Mouse (Mus musculus) cerebellum, adult 8-10 months (tissue): ENCODE results near the gene Ush1c.
A peak's percentile ranks its signal among the peaks of the same experiment; 100 is the strongest.
"Not testable (repeated sequence)": the region's sequence is repeated elsewhere in the genome, so short reads cannot be mapped to it uniquely, and the experiment has no call there.

Source experiments
- DNase-seq: peaks from one replicate; pipeline ENCODE4 v3.0.0; 2022

The Ush1c gene

GRCm38 (mm10) chr7:46204046-46204471, 34.2 kb downstream of the Ush1c start:
- DNase-seq: peak; percentile 61

- DNase-seq: no peak
Observed at GRCm38 (mm10) chr7:46201649-46202048, 36.7 kb downstream of the Ush1c start.

GRCm38 (mm10) chr7:46200021-46200420, 38.3 kb downstream of the Ush1c start:
- no peak for DNase-seq

- no peak for DNase-seq
Observed at GRCm38 (mm10) chr7:46195356-46195755, 42.9 kb downstream of the Ush1c start.

GRCm38 (mm10) chr7:46184232-46184631, 54.1 kb downstream of the Ush1c start:
- DNase-seq: no peak

- DNase-seq: peak; percentile 77
Observed at GRCm38 (mm10) chr7:46181590-46181989, 56.7 kb downstream of the Ush1c start.

GRCm38 (mm10) chr7:46179431-46180275, 58.6 kb downstream of the Ush1c start, which contains the start of gene Abcc8:
Gene Abcc8 (minus strand): TSS chr7:46180033.
- DNase-seq: peak; percentile 60

GRCm38 (mm10) chr7:46168980-46169379, 69.3 kb downstream of the Ush1c start:
- not testable (repeated sequence) for DNase-seq

- DNase-seq: no peak
Observed at GRCm38 (mm10) chr7:46168402-46168801, 69.9 kb downstream of the Ush1c start.

- DNase-seq: no peak
Observed at GRCm38 (mm10) chr7:46167901-46168300, 70.4 kb downstream of the Ush1c start.

- peak; percentile 64 for DNase-seq
Observed at GRCm38 (mm10) chr7:46165876-46166275, 72.4 kb downstream of the Ush1c start.

GRCm38 (mm10) chr7:46162731-46163130, 75.6 kb downstream of the Ush1c start:
- no peak for DNase-seq

GRCm38 (mm10) chr7:46162132-46162727, 76.1 kb downstream of the Ush1c start:
- peak; percentile 93 for DNase-seq

GRCm38 (mm10) chr7:46161615-46162014, 76.7 kb downstream of the Ush1c start:
- DNase-seq: no peak

- DNase-seq: no peak
Observed at GRCm38 (mm10) chr7:46157746-46158145, 80.6 kb downstream of the Ush1c start.

GRCm38 (mm10) chr7:46154498-46155488, 83.5 kb downstream of the Ush1c start:
- no peak for DNase-seq

GRCm38 (mm10) chr7:46152819-46153351, 85.4 kb downstream of the Ush1c start:
- DNase-seq: no peak

- DNase-seq: no peak
Observed at GRCm38 (mm10) chr7:46147417-46147816, 90.9 kb downstream of the Ush1c start.

GRCm38 (mm10) chr7:46146675-46147308, 91.5 kb downstream of the Ush1c start:
- no peak for DNase-seq
